Mouse (Mus musculus) inflammation-experienced regulatory T-cells, adult 6 months (primary cell): ENCODE measurements around the gene Hoxd1. TPM values are rescaled to one million over a fixed set of nuclear protein-coding genes. Genes with fewer than 3 reads are reported as not detected.

ENCODE experiments used
- ATAC-seq: one replicate; pipeline ENCODE4 v1.8.0; 2017
- polyA plus RNA-seq, 3 experiments: library from polyadenylated mRNA; unstranded; fragments of 100-300 nt; shearing (Covaris generic); gene quantifications; one replicate each; pipeline ENCODE4 v1.2.1; 2017

Gene Hoxd1
- polyA plus RNA-seq: not detected

GRCm38 (mm10) chr2:74762522-74763244, at the start of gene Hoxd1:
Hoxd1 (plus strand) TSS chr2:74762980.
- no peak for ATAC-seq

GRCm38 (mm10) chr2:74713239-74714150, 49.3 kb upstream of the Hoxd1 start:
- ATAC-seq: no peak

- no peak for ATAC-seq
Observed at GRCm38 (mm10) chr2:74714156-74714789, 48.5 kb upstream of the Hoxd1 start.

- ATAC-seq: no peak
Observed at GRCm38 (mm10) chr2:74714881-74715280, 47.9 kb upstream of the Hoxd1 start.

GRCm38 (mm10) chr2:74715504-74716241, 47.1 kb upstream of the Hoxd1 start:
- ATAC-seq: peak; percentile 73

- ATAC-seq: no peak
Observed at GRCm38 (mm10) chr2:74720384-74720783, 42.4 kb upstream of the Hoxd1 start.

GRCm38 (mm10) chr2:74720955-74721491, 41.8 kb upstream of the Hoxd1 start:
- ATAC-seq: no peak

- no peak for ATAC-seq
Observed at GRCm38 (mm10) chr2:74721882-74722281, 40.9 kb upstream of the Hoxd1 start.

- ATAC-seq: no peak
Observed at GRCm38 (mm10) chr2:74722949-74723348, 39.8 kb upstream of the Hoxd1 start.

- ATAC-seq: no peak
Observed at GRCm38 (mm10) chr2:74724244-74725015, 38.4 kb upstream of the Hoxd1 start.

- no peak for ATAC-seq
Observed at GRCm38 (mm10) chr2:74725171-74725570, 37.6 kb upstream of the Hoxd1 start.

GRCm38 (mm10) chr2:74726551-74726950, 36.2 kb upstream of the Hoxd1 start, which contains the start of gene Gm28230:
Gm28230 (plus strand) TSS chr2:74726728.
- no peak for ATAC-seq

- no peak for ATAC-seq
Observed at GRCm38 (mm10) chr2:74726973-74727639, 35.7 kb upstream of the Hoxd1 start.

- ATAC-seq: no peak
Observed at GRCm38 (mm10) chr2:74727640-74728302, 35.0 kb upstream of the Hoxd1 start.

GRCm38 (mm10) chr2:74728303-74728680, 34.5 kb upstream of the Hoxd1 start:
- no peak for ATAC-seq

- no peak for ATAC-seq
Observed at GRCm38 (mm10) chr2:74730331-74730730, 32.4 kb upstream of the Hoxd1 start.

- ATAC-seq: no peak
Observed at GRCm38 (mm10) chr2:74731055-74731454, 31.7 kb upstream of the Hoxd1 start.

- ATAC-seq: no peak
Observed at GRCm38 (mm10) chr2:74731799-74732512, 30.8 kb upstream of the Hoxd1 start.

GRCm38 (mm10) chr2:74732513-74733316, 30.1 kb upstream of the Hoxd1 start:
- ATAC-seq: no peak
